Mouse (Mus musculus) megakaryocyte, embryonic 14.5 days (primary cell): Measurements from ENCODE around the gene Nbas.

Experiments used
- FLI1 ChIP-seq: IDR thresholded peaks from 2 replicates; pipeline ENCODE4 v1.6.1; 2012; ENCODE audit warnings: low read length, inconsistent platforms, mixed read lengths
- GATA1 ChIP-seq: IDR thresholded peaks from 3 replicates; pipeline ENCODE4 v1.6.1; 2012; ENCODE audit warnings: mixed read lengths, low read length, inconsistent platforms, borderline replicate concordance

DNA sequence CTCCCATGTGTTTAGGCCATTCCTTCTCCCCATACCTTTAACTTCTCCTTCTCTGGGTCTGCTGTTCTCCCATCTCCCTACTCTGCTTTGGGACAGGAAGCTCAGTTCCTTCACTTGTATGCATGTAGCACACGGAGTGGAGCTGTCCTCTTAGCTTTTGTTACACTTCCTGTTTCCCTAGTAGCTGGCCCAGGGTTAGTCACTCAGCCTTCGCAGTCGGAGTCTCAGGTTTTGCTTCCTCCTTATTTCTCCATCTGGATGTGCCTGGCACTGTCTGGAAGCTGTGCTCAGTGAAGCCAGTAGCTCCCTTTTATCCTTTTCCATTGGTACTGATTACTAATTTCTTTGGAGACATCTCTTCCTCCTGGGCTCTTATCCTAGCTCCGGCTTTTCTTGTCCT is 89.9 kb downstream of the Nbas start:
- TF ChIP-seq GATA1 = no peak
- no peak for TF ChIP-seq FLI1
